Mouse (Mus musculus) kidney, embryonic 15.5 days (tissue): ENCODE data around the gene Dennd6a. TPM values are rescaled to one million over a fixed set of nuclear protein-coding genes. Genes with fewer than 3 reads are reported as not detected.
"Not testable (repeated sequence)": the region's sequence is repeated elsewhere in the genome, so short reads cannot be mapped to it uniquely, and the experiment has no call there.

Source experiments
- ATAC-seq: fragments of 200-750 bp; cut with Nextera tagmentation; replicated peaks from 2 replicates; pipeline ENCODE4 v1.8.0; 2017; ENCODE audit warnings: moderate TSS enrichment; ENCODE audit not compliant: low FRiP score
- H3K27ac ChIP-seq: fragments of 300-500 bp; sonication (generic); 2 replicates; pipeline ENCODE4 v1.5.1; 2015; ENCODE audit warnings: mild to moderate bottlenecking, inconsistent platforms
- H3K27me3 ChIP-seq: fragments of 300-500 bp; sonication (generic); 2 replicates; pipeline ENCODE4 v1.6.1; 2015; ENCODE audit warnings: inconsistent platforms
- H3K36me3 ChIP-seq: fragments of 300-500 bp; sonication (generic); 2 replicates; pipeline ENCODE4 v1.6.1; 2015; ENCODE audit warnings: inconsistent platforms
- H3K4me1 ChIP-seq: fragments of 300-500 bp; sonication (generic); 2 replicates; pipeline ENCODE4 v1.6.1; 2015; ENCODE audit warnings: inconsistent platforms
- H3K4me2 ChIP-seq: fragments of 300-500 bp; sonication (generic); 2 replicates; pipeline ENCODE4 v1.6.1; 2015; ENCODE audit warnings: moderate library complexity, mild to moderate bottlenecking, inconsistent platforms
- H3K4me3 ChIP-seq: fragments of 300-500 bp; sonication (generic); replicated peaks from 2 replicates; pipeline ENCODE4 v1.5.1; 2015; ENCODE audit warnings: mild to moderate bottlenecking, inconsistent platforms
- H3K9ac ChIP-seq: fragments of 300-500 bp; sonication (generic); 2 replicates; pipeline ENCODE4 v1.6.1; 2015; ENCODE audit warnings: mild to moderate bottlenecking, inconsistent platforms
- H3K9me3 ChIP-seq: fragments of 300-500 bp; sonication (generic); replicated peaks from 2 replicates; pipeline ENCODE4 v1.6.1; 2016; ENCODE audit warnings: inconsistent platforms
- WGBS: fragments of 180-500 bp; shearing (Covaris S2); methylation state at CpG from one replicate; pipeline ENCODE4 v1.1.7; 2015; ENCODE audit warnings: mixed read lengths; 5-methylcytosine and 5-hydroxymethylcytosine counted together
- polyA plus RNA-seq: library from polyadenylated mRNA; unstranded; fragments of >200 nt; fragmentation: Nextera tagmentation; extraction: Ambion mirVana; gene quantifications from 2 replicates; pipeline ENCODE4 v1.2.1, GENCODE M21; 2015

The Dennd6a gene
- polyA plus RNA-seq, 1 experiment from 2014 or later = 31.7 TPM

DNA sequence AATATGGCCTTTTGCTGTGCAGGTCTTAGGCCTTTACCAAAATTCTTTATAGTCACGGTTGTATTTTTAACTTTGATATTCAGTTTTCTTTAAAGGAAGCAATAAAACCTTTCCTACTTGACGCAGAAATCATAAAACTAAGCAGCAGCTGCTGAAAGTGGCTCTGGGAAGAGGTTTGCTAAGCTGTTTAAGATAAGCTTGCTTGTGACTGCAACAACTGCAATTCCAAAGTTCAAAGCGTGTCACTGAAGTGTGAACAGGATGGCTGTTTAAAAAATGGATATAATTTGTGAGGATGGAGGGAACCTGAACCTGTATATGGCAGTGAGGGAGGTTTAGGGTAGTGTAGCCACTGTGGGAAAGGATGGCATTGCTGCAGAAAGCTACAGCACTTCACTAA, 88.4 kb downstream of the Dennd6a start:
- no peaks in the 10 kb centered on the region for H3K27me3 ChIP-seq
- no peak overlapping the region for H3K9ac ChIP-seq
- H3K36me3 ChIP-seq = peaks cover 61% of the 10 kb centered on the region
- WGBS = 67% methylated on average over 3 of the region's 3 CpGs
- no peak overlapping the region for H3K4me2 ChIP-seq
- peaks cover 7% of the 10 kb centered on the region for H3K4me1 ChIP-seq
- no peak for ATAC-seq
- no peak overlapping the region for H3K27ac ChIP-seq
- no peaks in the 10 kb centered on the region for H3K9me3 ChIP-seq
- H3K4me3 ChIP-seq = no peak overlapping the region

- H3K27me3 ChIP-seq = no peaks in the 10 kb centered on the region
- no peak overlapping the region for H3K27ac ChIP-seq
- H3K9me3 ChIP-seq = no peaks in the 10 kb centered on the region
- WGBS = 88% methylated on average over 2 of the region's 2 CpGs
- H3K4me3 ChIP-seq = no peak overlapping the region
- H3K4me1 ChIP-seq = peaks cover 11% of the 10 kb centered on the region
- H3K36me3 ChIP-seq = peaks cover 56% of the 10 kb centered on the region
- no peak overlapping the region for H3K4me2 ChIP-seq
- ATAC-seq = no peak
- H3K9ac ChIP-seq = no peak overlapping the region
These were observed 88.8 kb downstream of the Dennd6a start for GRCm38 (mm10) chr14:26662488-26662887.

DNA sequence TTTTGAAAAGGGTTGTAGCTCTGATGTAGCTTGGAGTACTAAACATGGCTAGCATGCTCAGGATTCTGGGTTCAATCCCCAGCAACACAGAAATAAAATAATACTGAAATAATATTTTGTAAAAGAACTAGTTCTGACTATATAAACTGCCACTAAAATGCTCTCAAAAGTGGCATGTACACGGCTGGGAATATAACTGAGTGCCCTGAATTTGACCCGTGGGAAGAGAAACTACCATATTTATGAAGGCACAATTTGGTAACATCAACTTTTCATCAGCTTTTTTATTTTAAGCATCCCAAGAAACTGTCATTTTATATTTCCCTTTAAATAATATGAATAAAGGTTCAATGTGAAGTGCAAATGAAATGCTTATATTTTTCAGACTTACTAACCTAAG, 90.2 kb downstream of the Dennd6a start:
- Histone ChIP-seq H3K36me3 (peaks cover 45% of the 10 kb centered on the region), H3K27me3 (no peaks in the 10 kb centered on the region), H3K9me3 (no peaks in the 10 kb centered on the region), H3K9ac (no peak overlapping the region), H3K4me1 (peaks cover 17% of the 10 kb centered on the region), H3K4me3 (no peak overlapping the region), H3K27ac (no peak overlapping the region), H3K4me2 (no peak overlapping the region)
- 91% methylated on average over 2 of the region's 2 CpGs for WGBS
- ATAC-seq = no peak

DNA sequence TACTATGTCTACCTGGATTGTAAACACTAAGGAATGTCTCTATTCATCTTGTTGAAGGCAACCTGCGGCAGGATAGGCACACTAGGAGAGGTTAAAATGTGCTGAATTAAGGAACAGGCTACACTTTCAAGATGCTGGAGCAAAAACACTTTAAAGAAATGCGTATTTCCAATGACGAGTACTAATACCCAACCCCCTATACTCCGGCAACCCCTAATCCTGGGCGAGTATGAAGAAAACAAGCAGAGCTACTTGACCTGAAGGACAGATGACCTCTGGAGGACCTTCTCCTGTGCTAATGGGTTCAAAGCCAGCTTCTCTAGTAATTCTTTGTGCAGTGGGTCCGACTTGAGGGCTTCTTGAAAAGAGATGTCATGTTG, 94.3 kb downstream of the Dennd6a start:
- peaks cover 29% of the 10 kb centered on the region for H3K36me3 ChIP-seq
- H3K9me3 ChIP-seq = no peaks in the 10 kb centered on the region
- peak overlapping the region; percentile 90 for H3K4me2 ChIP-seq
- H3K4me1 ChIP-seq = peaks cover 22% of the 10 kb centered on the region
- no peak for ATAC-seq
- peak overlapping the region; percentile 90 for H3K4me3 ChIP-seq
- WGBS = 16% methylated on average over 6 of the region's 6 CpGs
- peak overlapping the region; percentile 86 for H3K9ac ChIP-seq
- H3K27ac ChIP-seq = 0 out of 2 replicates have a peak overlapping the region, but pooled peaks have one; percentile 93
- H3K27me3 ChIP-seq = no peaks in the 10 kb centered on the region

DNA sequence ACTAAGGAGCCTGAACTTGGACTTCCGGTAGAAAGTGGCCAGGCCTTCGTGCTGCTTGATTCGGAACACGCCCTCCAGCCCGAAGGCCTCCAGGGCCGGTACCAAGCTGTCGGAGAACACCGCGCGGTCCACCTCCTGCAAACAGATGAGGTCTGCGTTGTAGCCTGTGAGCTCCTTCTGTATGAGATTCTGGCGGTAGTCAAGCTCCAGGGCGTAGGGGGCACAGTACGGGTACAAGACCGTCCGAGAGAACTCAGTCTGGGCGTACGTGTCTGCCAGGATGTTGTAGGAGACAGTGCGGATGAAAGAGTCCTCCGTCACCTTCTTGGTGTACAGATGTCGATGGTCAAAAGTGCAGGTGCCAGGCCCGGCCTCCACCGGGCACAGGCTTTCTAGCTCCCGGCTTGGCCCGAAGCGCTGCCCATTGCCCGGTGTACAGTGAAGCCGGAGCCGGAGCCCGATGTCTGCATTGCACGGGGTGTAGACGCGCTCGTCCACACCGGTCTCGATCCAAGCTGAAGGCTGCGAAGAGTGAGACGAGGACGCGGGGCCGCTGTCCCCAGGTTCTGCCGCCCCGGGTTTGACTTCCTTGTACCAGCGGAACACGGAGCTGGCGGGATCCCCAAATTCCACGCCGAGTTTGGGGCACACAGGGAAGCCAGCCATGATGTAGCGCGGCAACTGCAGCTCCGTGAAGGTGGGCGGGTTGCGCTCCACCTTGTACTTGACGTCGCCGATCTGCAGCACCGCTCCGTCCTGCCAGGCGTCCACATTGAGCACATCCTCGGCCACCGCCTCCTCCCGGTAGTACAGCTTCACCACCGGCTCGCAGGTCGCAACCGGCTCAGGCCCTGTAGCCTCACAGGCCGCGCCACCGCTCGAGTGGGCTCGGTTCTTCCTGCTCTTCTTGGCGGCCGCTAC, 95.0 kb downstream of the Dennd6a start:
- H3K27me3 ChIP-seq = no peaks in the 10 kb centered on the region
- peak; percentile 68 for ATAC-seq
- under 1% methylated on average over 73 of the region's 73 CpGs for WGBS

DNA sequence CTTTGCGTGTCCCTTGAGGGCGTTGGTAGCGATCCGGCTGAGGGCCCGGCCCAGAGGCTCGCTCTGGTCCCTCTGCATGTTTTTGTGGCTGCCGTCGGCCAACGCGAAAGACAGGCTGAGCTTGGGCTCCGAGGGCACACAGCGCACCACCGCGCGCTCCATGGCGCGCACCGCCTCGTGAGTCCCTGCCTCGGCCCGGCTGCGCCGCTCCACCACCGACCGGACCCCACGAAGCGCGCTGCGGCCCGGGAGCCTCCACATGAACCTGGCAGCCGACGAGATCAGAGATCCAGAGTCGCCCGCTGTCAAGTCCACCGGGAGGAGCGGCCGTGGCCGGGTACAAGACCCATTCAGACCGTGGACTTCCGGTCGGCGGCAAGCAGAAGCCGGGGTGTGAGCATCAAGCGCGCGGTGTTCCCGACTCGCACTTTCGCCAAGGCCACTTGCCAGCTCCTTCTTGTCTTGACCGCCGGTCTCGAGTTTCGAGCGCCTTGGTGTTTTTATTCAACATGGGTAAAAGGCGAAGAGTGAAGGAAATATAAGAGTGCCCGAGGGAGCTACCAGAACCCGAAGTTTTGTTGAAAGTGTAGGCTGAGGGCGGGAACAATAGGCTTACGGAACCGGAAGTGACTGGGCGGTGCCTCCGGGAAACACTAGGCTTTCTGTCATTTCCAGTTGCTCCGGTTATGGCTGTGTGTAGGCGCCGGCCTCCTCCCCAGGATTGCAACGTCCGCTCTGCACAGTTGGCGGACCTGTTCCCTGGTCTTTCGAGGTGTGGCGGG, 95.8 kb downstream of the Dennd6a start, which contains the start of gene Pde12:
Gene Pde12 (minus strand): TSS at position 592 of the 782 bp plus-strand sequence.
- WGBS = under 1% methylated on average over 70 of the region's 70 CpGs
- no peaks in the 10 kb centered on the region for H3K27me3 ChIP-seq
- H3K9me3 ChIP-seq = no peaks in the 10 kb centered on the region
- peak within 1 kb of the TSS; percentile 86 for H3K9ac ChIP-seq
- peaks cover 22% of the 10 kb centered on the region for H3K4me1 ChIP-seq
- H3K36me3 ChIP-seq = peaks cover 21% of the 10 kb centered on the region
- peak within 1 kb of the TSS; percentile 90 for H3K4me3 ChIP-seq
- ATAC-seq = peak; percentile 94
- peak within 1 kb of the TSS; percentile 90 for H3K4me2 ChIP-seq
- peak within 1 kb of the TSS; percentile 93 for H3K27ac ChIP-seq

More for the DNA sequence above, 95.0 kb downstream of the Dennd6a start:
- peaks cover 22% of the 10 kb centered on the region for H3K4me1 ChIP-seq
- peak overlapping the region; percentile 90 for H3K4me2 ChIP-seq
- peak overlapping the region; percentile 93 for H3K27ac ChIP-seq
- H3K36me3 ChIP-seq = peaks cover 27% of the 10 kb centered on the region
- H3K9ac ChIP-seq = peak overlapping the region; percentile 86
- H3K4me3 ChIP-seq = peak overlapping the region; percentile 90
- H3K9me3 ChIP-seq = no peaks in the 10 kb centered on the region

- H3K36me3 ChIP-seq = peaks cover 8% of the 10 kb centered on the region
- no peaks in the 10 kb centered on the region for H3K9me3 ChIP-seq
- H3K4me2 ChIP-seq = peak overlapping the region; percentile 90; the same call in 1 of the 2 replicates
- no peak overlapping the region for H3K27ac ChIP-seq
- peaks cover 22% of the 10 kb centered on the region for H3K4me1 ChIP-seq
- no peak overlapping the region for H3K9ac ChIP-seq
- no peak overlapping the region for H3K4me3 ChIP-seq
- no peaks in the 10 kb centered on the region for H3K27me3 ChIP-seq
- ATAC-seq = no peak
These were observed 97.3 kb downstream of the Dennd6a start for GRCm38 (mm10) chr14:26670964-26671363.

DNA sequence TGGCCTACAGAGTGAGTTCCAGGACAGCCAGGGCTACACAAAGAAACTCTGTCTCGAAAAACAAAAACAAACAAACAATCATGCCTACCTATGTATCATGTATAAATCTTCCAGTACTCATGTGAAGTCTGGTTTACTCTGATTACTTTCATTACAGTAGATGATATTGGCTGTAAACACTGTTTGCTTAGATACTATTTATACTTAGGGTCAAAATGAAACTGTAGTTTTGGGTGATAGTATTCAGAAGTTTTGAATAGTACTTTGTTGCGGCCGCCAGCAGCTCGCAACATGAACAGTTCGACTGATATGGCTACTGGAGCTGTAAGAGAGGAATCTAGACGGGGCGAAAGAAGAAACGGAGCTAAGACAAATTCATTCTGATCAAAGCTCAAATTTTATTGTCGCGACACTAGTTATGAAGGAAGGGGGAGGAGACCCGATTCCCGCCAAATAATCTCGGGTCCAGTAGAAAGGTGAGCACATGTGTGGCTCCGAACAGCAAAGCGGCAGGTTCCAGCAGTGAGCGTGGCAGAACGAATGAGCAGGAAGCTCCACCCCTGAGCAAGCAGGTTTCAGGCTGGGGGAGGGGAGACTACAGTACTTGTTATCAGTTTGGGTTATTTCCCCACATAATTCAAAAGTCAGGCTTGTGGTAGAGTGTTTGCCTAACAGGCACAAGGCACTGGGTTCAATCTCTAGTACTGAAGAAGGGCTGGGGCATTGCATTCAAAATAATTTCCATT, 98.4 kb downstream of the Dennd6a start:
- H3K27me3 ChIP-seq, H3K9me3 ChIP-seq, H3K4me2 ChIP-seq, H3K36me3 ChIP-seq, H3K9ac ChIP-seq, ATAC-seq, H3K27ac ChIP-seq, H3K4me3 ChIP-seq: not testable (repeated sequence)
- 64% methylated on average over 17 of the region's 17 CpGs for WGBS
- peaks cover 14% of the 10 kb centered on the region for H3K4me1 ChIP-seq

- not testable (repeated sequence) for H3K27me3 ChIP-seq
- peak overlapping the region; percentile 72 for H3K27ac ChIP-seq
These were observed 101.0 kb downstream of the Dennd6a start for GRCm38 (mm10) chr14:26674476-26675169.

GRCm38 (mm10) chr14:26675371-26675770, 101.7 kb downstream of the Dennd6a start:
- Histone ChIP-seq H3K4me3 (no peak overlapping the region; the same call in 1 of the 2 replicates), H3K9ac (no peak overlapping the region), H3K4me2 (peak overlapping the region; percentile 35), H3K27me3 (no peaks in the 10 kb centered on the region), H3K9me3 (no peaks in the 10 kb centered on the region), H3K27ac (peak overlapping the region; percentile 72), H3K4me1 (peaks cover 4% of the 10 kb centered on the region), H3K36me3 (no peaks in the 10 kb centered on the region)
- 28% methylated on average over 12 of the region's 12 CpGs for WGBS
- ATAC-seq = no peak

More at GRCm38 (mm10) chr14:26674476-26675169, 101.0 kb downstream of the Dennd6a start:
- not testable (repeated sequence) for ATAC-seq, H3K4me1 ChIP-seq, H3K9ac ChIP-seq, H3K36me3 ChIP-seq, H3K4me2 ChIP-seq, H3K4me3 ChIP-seq, H3K9me3 ChIP-seq
- WGBS = 74% methylated on average over 2 of the region's 2 CpGs

DNA sequence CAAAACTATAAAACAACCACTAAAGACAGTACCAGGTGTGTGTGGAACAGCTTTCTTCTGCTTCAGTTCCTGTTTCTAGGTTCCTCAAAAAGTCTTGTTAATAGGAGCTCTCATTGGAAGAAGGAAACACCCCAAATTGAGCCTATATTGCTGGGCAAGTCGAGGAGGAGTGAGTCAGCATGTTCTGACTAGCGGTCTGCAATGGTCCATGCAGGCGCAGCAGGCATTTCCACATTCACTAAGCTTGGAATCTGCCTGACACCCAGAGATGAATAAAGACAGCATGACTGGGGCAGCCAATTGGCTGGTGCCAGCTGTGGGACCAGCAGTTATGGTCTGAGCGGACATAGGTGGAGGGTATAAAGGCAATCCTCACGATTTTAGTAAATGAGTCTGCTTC, 102.1 kb downstream of the Dennd6a start:
- H3K4me2 ChIP-seq = peak overlapping the region; percentile 35
- H3K4me1 ChIP-seq = no peaks in the 10 kb centered on the region
- H3K27ac ChIP-seq = peak overlapping the region; percentile 72; the same call in 1 of the 2 replicates
- no peaks in the 10 kb centered on the region for H3K27me3 ChIP-seq
- H3K4me3 ChIP-seq = no peak overlapping the region
- no peaks in the 10 kb centered on the region for H3K9me3 ChIP-seq
- H3K36me3 ChIP-seq = no peaks in the 10 kb centered on the region
- no peak overlapping the region for H3K9ac ChIP-seq
- ATAC-seq = no peak
- 83% methylated on average over 5 of the region's 5 CpGs for WGBS
